Mouse (Mus musculus) hindbrain, embryonic 12.5 days (tissue): Measurements from ENCODE around the gene Spata5. TPM values are rescaled to one million over a fixed set of nuclear protein-coding genes. Genes with fewer than 3 reads are reported as not detected.
A peak's percentile ranks its signal among the peaks of the same experiment; 100 is the strongest.

Source experiments
- ATAC-seq: fragments of 200-750 bp; cut with Nextera tagmentation; 2 replicates; pipeline ENCODE4 v1.8.0; 2017; ENCODE audit warnings: moderate TSS enrichment; ENCODE audit not compliant: low FRiP score
- H3K27ac ChIP-seq: fragments of 300-500 bp; sonication (generic); 2 replicates; pipeline ENCODE4 v1.5.1; 2016; ENCODE audit warnings: mild to moderate bottlenecking
- H3K27me3 ChIP-seq: fragments of 300-500 bp; sonication (generic); 2 replicates; pipeline ENCODE4 v1.6.1; 2016; ENCODE audit warnings: mild to moderate bottlenecking
- H3K36me3 ChIP-seq: fragments of 300-500 bp; sonication (generic); 2 replicates; pipeline ENCODE4 v1.6.1; 2016; ENCODE audit warnings: mild to moderate bottlenecking
- H3K4me1 ChIP-seq: fragments of 300-500 bp; sonication (generic); 2 replicates; pipeline ENCODE4 v1.6.1; 2016
- H3K4me2 ChIP-seq: fragments of 300-500 bp; sonication (generic); replicated peaks from 2 replicates; pipeline ENCODE4 v1.6.1; 2016; ENCODE audit warnings: mild to moderate bottlenecking
- H3K4me3 ChIP-seq: fragments of 300-500 bp; sonication (generic); 2 replicates; pipeline ENCODE4 v1.5.1; 2016; ENCODE audit warnings: mild to moderate bottlenecking
- H3K9ac ChIP-seq: fragments of 300-500 bp; sonication (generic); 2 replicates; pipeline ENCODE4 v1.6.1; 2016; ENCODE audit warnings: mild to moderate bottlenecking, moderate library complexity
- H3K9me3 ChIP-seq: fragments of 300-500 bp; sonication (generic); replicated peaks from 2 replicates; pipeline ENCODE4 v1.6.1; 2016; ENCODE audit warnings: mild to moderate bottlenecking
- WGBS: fragments of 180-500 bp; shearing (Covaris S2); methylation state at CpG from one replicate; pipeline ENCODE4 v1.1.7; 2016; 5-methylcytosine and 5-hydroxymethylcytosine counted together
- polyA plus RNA-seq: library from polyadenylated mRNA; unstranded; fragments of >200 nt; fragmentation: Nextera tagmentation; extraction: Ambion mirVana; gene quantifications from 2 replicates; pipeline ENCODE4 v1.2.1, GENCODE M21; 2016

Gene Spata5
- polyA plus RNA-seq: 31.0 and 35.3 TPM in 2 replicates

GRCm38 (mm10) chr3:37419458-37419991 lies at the start of gene Spata5:
TSS of gene Spata5 (plus strand) at chr3:37419896.
- Histone ChIP-seq H3K27me3 (no peaks in the 10 kb centered on the region), H3K9ac (peak within 1 kb of the TSS; percentile 82), H3K4me2 (peak within 1 kb of the TSS; percentile 93), H3K27ac (peak within 1 kb of the TSS; percentile 89), H3K9me3 (no peaks in the 10 kb centered on the region), H3K4me1 (peaks cover 17% of the 10 kb centered on the region), H3K4me3 (peak within 1 kb of the TSS; percentile 97), H3K36me3 (no peaks in the 10 kb centered on the region)
- WGBS: under 1% methylated on average over 46 of the region's 50 CpGs
- ATAC-seq: peak; percentile 97

- no peak overlapping the region for H3K4me3 ChIP-seq
- WGBS: 77% methylated on average over 4 of the region's 4 CpGs
- H3K27ac ChIP-seq: no peak overlapping the region
- H3K27me3 ChIP-seq: no peaks in the 10 kb centered on the region
- no peak overlapping the region for H3K4me2 ChIP-seq
- no peaks in the 10 kb centered on the region for H3K4me1 ChIP-seq
- H3K9me3 ChIP-seq: no peaks in the 10 kb centered on the region
- H3K9ac ChIP-seq: no peak overlapping the region
- ATAC-seq: no peak
- H3K36me3 ChIP-seq: no peaks in the 10 kb centered on the region
Observed at GRCm38 (mm10) chr3:37370407-37370806, 49.3 kb upstream of the Spata5 start.

GRCm38 (mm10) chr3:37373712-37374111 lies 46.0 kb upstream of the Spata5 start:
- no peak overlapping the region for H3K4me3 ChIP-seq
- 0 out of 2 replicates have a peak, but pooled peaks cover 5% of the 10 kb centered on the region for H3K4me1 ChIP-seq
- no peaks in the 10 kb centered on the region for H3K36me3 ChIP-seq
- no peak for ATAC-seq
- no peak overlapping the region for H3K27ac ChIP-seq
- 92% methylated on average over 11 of the region's 11 CpGs for WGBS
- no peak overlapping the region for H3K4me2 ChIP-seq
- H3K27me3 ChIP-seq: no peaks in the 10 kb centered on the region
- H3K9ac ChIP-seq: no peak overlapping the region
- no peaks in the 10 kb centered on the region for H3K9me3 ChIP-seq

- no peak for ATAC-seq
- 70% methylated on average over 6 of the region's 6 CpGs for WGBS
- H3K9ac ChIP-seq: no peak overlapping the region
Observed at GRCm38 (mm10) chr3:37377926-37378325, 41.8 kb upstream of the Spata5 start.

GRCm38 (mm10) chr3:37378412-37378811 lies 41.3 kb upstream of the Spata5 start:
- Histone ChIP-seq H3K4me3 (no peak overlapping the region), H3K4me1 (0 out of 2 replicates have a peak, but pooled peaks cover 5% of the 10 kb centered on the region), H3K27ac (no peak overlapping the region; the same call in 1 of the 2 replicates), H3K9ac (no peak overlapping the region), H3K4me2 (no peak overlapping the region), H3K36me3 (no peaks in the 10 kb centered on the region), H3K9me3 (no peaks in the 10 kb centered on the region), H3K27me3 (no peaks in the 10 kb centered on the region)
- no peak for ATAC-seq
- WGBS: 77% methylated on average over 6 of the region's 6 CpGs

More at GRCm38 (mm10) chr3:37377926-37378325, 41.8 kb upstream of the Spata5 start:
- Histone ChIP-seq H3K9me3 (no peaks in the 10 kb centered on the region), H3K27ac (no peak overlapping the region), H3K4me3 (no peak overlapping the region), H3K27me3 (no peaks in the 10 kb centered on the region), H3K4me2 (no peak overlapping the region), H3K4me1 (0 out of 2 replicates have a peak, but pooled peaks cover 5% of the 10 kb centered on the region), H3K36me3 (no peaks in the 10 kb centered on the region)

- 86% methylated on average over 14 of the region's 14 CpGs for WGBS
- Histone ChIP-seq H3K9ac (no peak overlapping the region), H3K4me2 (no peak overlapping the region), H3K9me3 (no peaks in the 10 kb centered on the region), H3K4me3 (no peak overlapping the region), H3K4me1 (0 out of 2 replicates have a peak, but pooled peaks cover 5% of the 10 kb centered on the region), H3K36me3 (no peaks in the 10 kb centered on the region), H3K27ac (no peak overlapping the region), H3K27me3 (no peaks in the 10 kb centered on the region)
- no peak for ATAC-seq
Observed at GRCm38 (mm10) chr3:37379201-37379600, 40.5 kb upstream of the Spata5 start.

GRCm38 (mm10) chr3:37379930-37380881 lies 39.5 kb upstream of the Spata5 start:
- Histone ChIP-seq H3K4me2 (no peak overlapping the region), H3K36me3 (no peaks in the 10 kb centered on the region), H3K9me3 (no peaks in the 10 kb centered on the region), H3K27me3 (no peaks in the 10 kb centered on the region), H3K9ac (no peak overlapping the region), H3K27ac (no peak overlapping the region), H3K4me3 (no peak overlapping the region), H3K4me1 (0 out of 2 replicates have a peak, but pooled peaks cover 5% of the 10 kb centered on the region)
- 74% methylated on average over 18 of the region's 18 CpGs for WGBS
- no peak for ATAC-seq

GRCm38 (mm10) chr3:37381457-37381856 lies 38.2 kb upstream of the Spata5 start:
- 71% methylated on average over 6 of the region's 6 CpGs for WGBS
- no peak overlapping the region for H3K27ac ChIP-seq
- H3K27me3 ChIP-seq: no peaks in the 10 kb centered on the region
- no peak overlapping the region for H3K4me3 ChIP-seq
- H3K4me1 ChIP-seq: 0 out of 2 replicates have a peak, but pooled peaks cover 5% of the 10 kb centered on the region
- no peak overlapping the region for H3K4me2 ChIP-seq
- no peak for ATAC-seq
- no peaks in the 10 kb centered on the region for H3K9me3 ChIP-seq
- H3K9ac ChIP-seq: no peak overlapping the region
- no peaks in the 10 kb centered on the region for H3K36me3 ChIP-seq

GRCm38 (mm10) chr3:37383096-37383765 lies 36.5 kb upstream of the Spata5 start:
- no peaks in the 10 kb centered on the region for H3K36me3 ChIP-seq
- 78% methylated on average over 6 of the region's 6 CpGs for WGBS

GRCm38 (mm10) chr3:37387310-37387709 lies 32.4 kb upstream of the Spata5 start:
- ATAC-seq: no peak
- WGBS: 85% methylated on average over 6 of the region's 6 CpGs
- no peak overlapping the region for H3K27ac ChIP-seq

More at GRCm38 (mm10) chr3:37383096-37383765, 36.5 kb upstream of the Spata5 start:
- no peaks in the 10 kb centered on the region for H3K27me3 ChIP-seq
- no peak overlapping the region for H3K27ac ChIP-seq
- 0 out of 2 replicates have a peak, but pooled peaks cover under 1% of the 10 kb centered on the region for H3K4me1 ChIP-seq
- no peak for ATAC-seq
- H3K4me3 ChIP-seq: no peak overlapping the region
- H3K9ac ChIP-seq: no peak overlapping the region
- no peaks in the 10 kb centered on the region for H3K9me3 ChIP-seq
- no peak overlapping the region for H3K4me2 ChIP-seq

GRCm38 (mm10) chr3:37396930-37397608 lies 22.6 kb upstream of the Spata5 start:
- 93% methylated on average over 5 of the region's 5 CpGs for WGBS
- no peak overlapping the region for H3K27ac ChIP-seq
- H3K36me3 ChIP-seq: no peaks in the 10 kb centered on the region
- no peak overlapping the region for H3K9ac ChIP-seq
- H3K4me1 ChIP-seq: no peaks in the 10 kb centered on the region
- H3K4me2 ChIP-seq: no peak overlapping the region
- ATAC-seq: no peak
- no peaks in the 10 kb centered on the region for H3K9me3 ChIP-seq
- H3K4me3 ChIP-seq: no peak overlapping the region
- H3K27me3 ChIP-seq: no peaks in the 10 kb centered on the region

More at GRCm38 (mm10) chr3:37387310-37387709, 32.4 kb upstream of the Spata5 start:
- Histone ChIP-seq H3K27me3 (no peaks in the 10 kb centered on the region), H3K9ac (no peak overlapping the region), H3K4me1 (no peaks in the 10 kb centered on the region), H3K36me3 (no peaks in the 10 kb centered on the region), H3K4me3 (no peak overlapping the region), H3K4me2 (no peak overlapping the region), H3K9me3 (peaks cover 4% of the 10 kb centered on the region; the same call in 1 of the 2 replicates)
